Mouse (Mus musculus) stomach, postnatal 0 days (tissue): ENCODE results near the gene Hist1h2be. TPM values are rescaled to one million over a fixed set of nuclear protein-coding genes. Genes with fewer than 3 reads are reported as not detected.
"Not testable (repeated sequence)": the region's sequence is repeated elsewhere in the genome, so short reads cannot be mapped to it uniquely, and the experiment has no call there.

Experiments used
- ATAC-seq: fragments of 200-750 bp; cut with Nextera tagmentation; 2 replicates; pipeline ENCODE4 v1.8.0; 2017; ENCODE audit not compliant: low FRiP score, low TSS enrichment
- DNase-seq: peaks from one replicate; pipeline ENCODE4 v3.0.0-alpha.2; 2016; ENCODE audit warnings: low spot score
- H3K27ac ChIP-seq: fragments of 300-500 bp; sonication (generic); replicated peaks from 2 replicates; pipeline ENCODE4 v1.5.1; 2014; ENCODE audit warnings: mild to moderate bottlenecking, control low read depth
- H3K27me3 ChIP-seq: fragments of 300-500 bp; sonication (generic); 2 replicates; pipeline ENCODE4 v1.6.1; 2014; ENCODE audit warnings: low read length; ENCODE audit not compliant: control insufficient read depth, insufficient read depth
- H3K36me3 ChIP-seq: fragments of 300-500 bp; sonication (generic); 2 replicates; pipeline ENCODE4 v1.6.1; 2014; ENCODE audit warnings: low read length, mixed read lengths; ENCODE audit not compliant: control insufficient read depth, insufficient read depth
- H3K4me1 ChIP-seq: fragments of 300-500 bp; sonication (generic); replicated peaks from 2 replicates; pipeline ENCODE4 v1.6.1; 2014; ENCODE audit warnings: antibody characterized with exemption; ENCODE audit not compliant: control insufficient read depth, insufficient read depth
- H3K4me2 ChIP-seq: fragments of 300-500 bp; sonication (generic); replicated peaks from 2 replicates; pipeline ENCODE4 v1.6.1; 2014; ENCODE audit warnings: low read depth, mild to moderate bottlenecking, control low read depth, moderate library complexity
- H3K4me3 ChIP-seq: fragments of 300-500 bp; sonication (generic); 2 replicates; pipeline ENCODE4 v1.5.1; 2014; ENCODE audit warnings: low read depth, low read length, control low read depth
- H3K9ac ChIP-seq: fragments of 300-500 bp; sonication (generic); 2 replicates; pipeline ENCODE4 v1.6.1; 2014; ENCODE audit warnings: mild to moderate bottlenecking, low read length, control low read depth, mixed read lengths
- H3K9me3 ChIP-seq: fragments of 300-500 bp; sonication (generic); 2 replicates; pipeline ENCODE4 v1.6.1; 2016; ENCODE audit warnings: low read length; ENCODE audit not compliant: control insufficient read depth
- CTCF ChIP-seq: IDR thresholded peaks from 2 replicates; pipeline ENCODE4 v1.5.1; 2016; ENCODE audit warnings: antibody characterized with exemption, low read depth, mild to moderate bottlenecking, moderate library complexity
- EP300 ChIP-seq: optimal IDR thresholded peaks from 2 replicates; pipeline ENCODE3; 2016; ENCODE audit warnings: antibody characterized with exemption
- WGBS: fragments of 180-500 bp; shearing (Covaris S2); extraction: QIAGEN DNeasy Blood & Tissue Kit; methylation state at CpG from one replicate; pipeline ENCODE4 v1.1.7; 2014; 5-methylcytosine and 5-hydroxymethylcytosine counted together
- polyA plus RNA-seq: library from polyadenylated mRNA; unstranded; fragments of >200 nt; fragmentation: Nextera tagmentation; extraction: Ambion mirVana; gene quantifications from 2 replicates; pipeline ENCODE4 v1.2.1, GENCODE M21; 2015

Hist1h2be gene
- polyA plus RNA-seq, 1 experiment from 2014 or later, result 0.73 TPM

GRCm38 (mm10) chr13:23586099-23586939, 34.6 kb downstream of the Hist1h2be start:
- no peak for DNase-seq
- Histone ChIP-seq H3K27ac (peak overlapping the region; percentile 93), H3K9me3 (no peaks in the 10 kb centered on the region), H3K9ac (peak overlapping the region; percentile 62), H3K27me3 (no peaks in the 10 kb centered on the region), H3K4me3 (peak overlapping the region; percentile 57), H3K36me3 (no peaks in the 10 kb centered on the region), H3K4me1 (0 out of 2 replicates have a peak, but pooled peaks cover 2% of the 10 kb centered on the region), H3K4me2 (peak overlapping the region; percentile 67)
- WGBS, result under 1% methylated on average over 22 of the region's 22 CpGs
- TF ChIP-seq EP300 (no peak), CTCF (no peak)
- ATAC-seq, result no peak

- WGBS, result under 1% methylated on average over 18 of the region's 36 CpGs
- peak overlapping the region; percentile 76 for H3K9ac ChIP-seq
- peak; percentile 89 for ATAC-seq
Observed at GRCm38 (mm10) chr13:23585442-23586098, 35.4 kb downstream of the Hist1h2be start.

GRCm38 (mm10) chr13:23585029-23585441, 35.9 kb downstream of the Hist1h2be start:
- Histone ChIP-seq H3K4me3 (peak overlapping the region; percentile 57), H3K9me3 (no peaks in the 10 kb centered on the region), H3K27me3 (no peaks in the 10 kb centered on the region), H3K27ac (peak overlapping the region; percentile 97), H3K4me1 (0 out of 2 replicates have a peak, but pooled peaks cover 2% of the 10 kb centered on the region), H3K9ac (peak overlapping the region; percentile 76), H3K36me3 (no peaks in the 10 kb centered on the region), H3K4me2 (peak overlapping the region; percentile 80)
- WGBS, result under 1% methylated on average over 21 of the region's 21 CpGs
- DNase-seq (peak; percentile 83), ATAC-seq (peak; percentile 43; the same call in 1 of the 2 replicates)
- no peak for TF ChIP-seq CTCF
- TF ChIP-seq EP300, result no peak

More at GRCm38 (mm10) chr13:23585442-23586098, 35.4 kb downstream of the Hist1h2be start:
- H3K4me1 ChIP-seq, H3K36me3 ChIP-seq, H3K9me3 ChIP-seq, H3K27me3 ChIP-seq: not testable (repeated sequence)
- Histone ChIP-seq H3K4me2 (peak overlapping the region; percentile 80), H3K4me3 (peak overlapping the region; percentile 57), H3K27ac (peak overlapping the region; percentile 97)
- peak; percentile 63 for DNase-seq

GRCm38 (mm10) chr13:23584331-23584730, 36.6 kb downstream of the Hist1h2be start:
- no peak for DNase-seq
- ATAC-seq, result no peak
- H3K4me3 ChIP-seq, result peak overlapping the region; percentile 57
- 0 out of 2 replicates have a peak, but pooled peaks cover 2% of the 10 kb centered on the region for H3K4me1 ChIP-seq
- H3K27ac ChIP-seq, result peak overlapping the region; percentile 97
- TF ChIP-seq CTCF (no peak), EP300 (no peak)
- H3K27me3 ChIP-seq, result no peaks in the 10 kb centered on the region
- H3K9ac ChIP-seq, result peak overlapping the region; percentile 76; the same call in 1 of the 2 replicates
- peak overlapping the region; percentile 80 for H3K4me2 ChIP-seq
- H3K36me3 ChIP-seq, result no peaks in the 10 kb centered on the region
- H3K9me3 ChIP-seq, result no peaks in the 10 kb centered on the region

- ATAC-seq (no peak), DNase-seq (no peak)
- no peak overlapping the region for H3K9ac ChIP-seq
- TF ChIP-seq CTCF, result no peak
- no peak for TF ChIP-seq EP300
- no peak overlapping the region for H3K4me3 ChIP-seq
- no peaks in the 10 kb centered on the region for H3K9me3 ChIP-seq
- H3K4me2 ChIP-seq, result 0 out of 2 replicates have a peak overlapping the region, but pooled peaks have one; percentile 9
- no peaks in the 10 kb centered on the region for H3K27me3 ChIP-seq
- H3K36me3 ChIP-seq, result no peaks in the 10 kb centered on the region
- H3K27ac ChIP-seq, result peak overlapping the region; percentile 20; the same call in 1 of the 2 replicates
- 0 out of 2 replicates have a peak, but pooled peaks cover 2% of the 10 kb centered on the region for H3K4me1 ChIP-seq
Observed at GRCm38 (mm10) chr13:23583387-23584068, 37.4 kb downstream of the Hist1h2be start.
